Mouse (Mus musculus) mesoderm, embryonic 11.5 days (tissue): Measurements from ENCODE around the gene Clec18a.
"Not testable (repeated sequence)": the region's sequence is repeated elsewhere in the genome, so short reads cannot be mapped to it uniquely, and the experiment has no call there.

Experiments
- DNase-seq: peaks from one replicate; pipeline ENCODE4 v3.0.0-alpha.2; 2012; ENCODE audit warnings: low read depth, low spot score

Clec18a gene

DNA sequence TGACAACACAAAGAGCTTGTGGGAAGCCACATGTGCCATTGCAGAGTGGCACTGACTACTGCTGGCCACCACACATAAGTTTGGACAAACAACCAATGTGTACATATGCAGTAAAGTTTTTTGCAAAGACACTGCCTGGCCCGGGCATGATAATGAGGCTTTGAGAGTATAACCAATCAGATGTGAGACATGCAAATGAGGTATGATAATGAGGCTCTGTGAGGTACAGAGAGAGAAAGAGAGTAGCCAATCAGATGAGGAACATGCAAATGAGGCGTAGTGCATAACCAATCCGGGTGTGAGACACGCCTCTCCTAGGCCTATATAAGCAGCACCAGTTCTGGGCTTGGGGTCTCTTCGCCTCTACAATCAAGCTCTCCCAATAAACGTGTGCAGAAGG is at the start of gene Clec18a:
Clec18a (minus strand) TSS at position 101 of the 400 bp plus-strand sequence.
- DNase-seq, result not testable (repeated sequence)

DNA sequence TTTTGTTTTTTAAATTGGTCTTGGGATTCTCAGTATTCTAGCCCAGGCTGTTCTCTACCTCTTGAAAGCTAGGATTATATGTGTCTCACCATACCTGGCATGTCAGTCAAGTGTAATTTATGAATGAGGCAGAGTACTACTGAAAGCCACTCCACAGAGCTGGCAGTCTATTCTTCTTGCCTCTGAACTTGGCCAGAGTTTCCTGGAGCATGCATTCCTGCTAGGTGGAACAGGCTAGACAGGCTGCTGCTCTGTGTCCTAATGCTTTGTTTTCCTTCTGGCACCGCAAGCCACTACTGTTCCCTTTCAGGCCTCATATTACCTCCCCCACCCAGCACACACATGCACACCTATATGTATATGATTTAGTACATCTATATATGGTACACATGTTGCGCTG is 38.5 kb upstream of the Clec18a start:
- DNase-seq, result no peak

DNA sequence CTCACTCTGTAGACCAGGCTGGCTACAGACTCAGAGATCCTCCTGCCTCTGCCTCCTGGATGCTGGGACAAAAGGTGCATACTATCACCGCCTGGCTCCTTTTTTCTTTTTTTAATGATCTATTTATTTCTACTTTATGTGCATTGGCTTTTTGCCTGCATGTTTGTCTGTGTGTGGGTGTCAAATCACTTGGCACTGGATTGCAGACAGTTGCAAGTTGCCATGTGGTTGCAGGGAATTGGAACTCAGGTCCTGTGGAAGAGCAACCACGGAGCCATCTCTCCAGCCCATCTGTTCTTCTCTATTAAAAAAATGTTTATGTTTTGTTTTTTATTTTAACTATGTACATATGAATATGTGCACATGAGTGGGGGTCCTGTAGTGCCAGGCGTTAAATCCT is 27.3 kb upstream of the Clec18a start:
- no peak for DNase-seq

DNA sequence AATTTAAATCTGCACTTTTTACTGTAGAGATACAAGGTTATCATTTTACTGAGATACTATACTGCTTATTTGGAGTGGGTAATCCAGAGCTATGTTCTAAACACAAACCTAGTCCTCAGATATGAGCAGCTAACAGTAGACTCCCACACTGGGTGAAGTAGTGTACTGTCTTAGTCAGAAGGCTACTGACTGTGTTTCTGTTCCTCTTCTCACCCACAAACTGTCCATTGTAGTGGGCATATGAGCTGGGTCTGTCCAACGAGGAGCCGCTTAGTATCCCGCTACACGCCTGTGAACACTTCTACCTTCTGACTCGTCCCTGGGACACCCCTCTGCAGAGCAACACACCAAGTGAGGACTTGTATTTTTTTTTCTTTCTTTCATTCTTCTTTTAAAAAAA is 22.7 kb upstream of the Clec18a start:
- no peak for DNase-seq

DNA sequence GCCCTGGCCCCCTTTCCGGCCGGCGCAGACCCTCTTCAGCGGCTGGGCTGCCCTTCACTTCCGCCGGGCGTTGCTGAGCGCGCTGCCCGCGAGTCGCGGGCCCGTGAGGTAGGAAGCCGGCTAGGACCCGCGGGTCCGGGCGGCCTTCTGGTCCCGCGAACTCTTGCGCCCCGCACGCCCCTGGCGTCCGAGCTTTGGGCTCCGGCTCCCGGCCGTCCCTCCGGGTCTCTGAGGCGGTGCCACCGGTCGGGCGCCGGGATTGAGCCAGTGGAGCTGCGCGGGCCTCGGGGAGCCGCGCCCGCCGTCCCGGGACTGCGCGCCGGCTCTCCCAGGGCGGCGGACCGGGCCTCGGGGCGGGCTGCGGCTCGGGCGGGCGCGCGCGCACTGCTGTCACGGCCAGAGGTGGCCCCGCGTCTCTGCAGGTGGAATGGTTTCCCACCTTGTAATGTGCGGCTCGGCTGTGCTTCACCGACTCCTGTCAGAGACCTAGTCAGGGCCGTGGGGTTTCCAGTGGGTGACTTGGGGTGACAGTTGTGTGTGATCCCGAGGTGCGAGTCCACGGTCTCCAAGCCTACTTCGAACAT is 2.6 kb upstream of the Clec18a start:
- DNase-seq, result not testable (repeated sequence)

DNA sequence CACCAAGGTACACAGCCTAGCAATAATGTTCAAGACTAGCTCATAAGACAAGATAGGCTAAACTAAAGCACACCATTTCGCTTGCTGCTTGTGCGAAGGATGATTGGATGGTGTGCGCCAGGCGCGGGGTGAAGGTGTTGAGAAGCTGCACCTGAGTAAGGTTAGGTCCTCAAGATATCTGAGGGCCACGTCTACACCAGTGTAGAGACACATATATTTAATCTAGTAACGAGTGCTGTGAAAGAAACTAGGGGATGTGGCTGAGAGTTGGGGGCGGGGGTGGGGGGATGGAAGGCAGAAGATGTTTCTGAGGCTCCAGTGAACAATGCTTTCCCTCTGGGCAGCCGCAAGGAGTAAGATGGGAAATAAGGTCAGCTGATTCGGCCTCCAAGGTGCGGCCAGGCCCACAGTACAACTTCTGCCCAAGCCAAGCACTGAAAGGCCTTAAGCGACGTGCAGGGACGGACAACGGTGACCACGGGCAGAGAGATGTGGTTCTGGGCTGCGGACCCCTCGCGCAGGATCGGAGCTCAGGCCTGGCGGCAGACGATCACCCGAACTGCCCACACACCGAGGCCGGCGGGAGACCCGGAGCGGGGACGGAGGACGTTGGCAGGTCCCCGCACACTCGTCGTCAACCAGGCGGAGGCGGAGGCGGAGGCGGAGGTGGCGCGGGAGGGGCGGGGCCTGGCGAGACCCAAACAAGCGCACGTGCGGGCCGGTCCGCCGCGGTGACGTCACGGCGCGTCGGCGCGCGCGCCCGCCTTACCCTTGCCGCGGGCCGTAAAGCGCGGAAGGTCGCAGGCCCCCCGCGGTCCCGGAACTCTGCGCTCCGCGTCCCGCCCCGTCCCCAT is 1.9 kb upstream of the Clec18a start, which contains the start of gene Pdpr:
Pdpr (plus strand) TSS at position 766 of the 854 bp plus-strand sequence.
- peak; percentile 91 for DNase-seq

DNA sequence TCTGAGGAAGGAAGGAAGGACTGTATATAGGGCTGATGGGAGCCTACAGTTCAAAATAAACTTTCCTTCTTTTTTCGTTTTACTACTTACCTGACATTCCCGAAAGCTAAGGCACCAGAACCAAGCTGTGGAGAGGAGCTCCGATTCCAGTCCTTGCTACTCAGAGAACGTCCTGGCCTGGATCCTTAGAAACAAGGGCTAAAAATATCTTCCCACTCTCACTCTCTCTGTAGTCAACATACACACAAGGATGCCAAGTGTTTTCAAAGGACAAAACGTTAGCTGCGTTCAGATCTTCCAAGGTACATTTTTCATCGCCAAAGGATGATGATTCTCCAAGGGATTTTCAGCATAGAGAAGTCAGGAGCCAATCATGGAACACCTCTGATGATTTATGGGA is 520 bp downstream of the Clec18a start:
- DNase-seq, result no peak

DNA sequence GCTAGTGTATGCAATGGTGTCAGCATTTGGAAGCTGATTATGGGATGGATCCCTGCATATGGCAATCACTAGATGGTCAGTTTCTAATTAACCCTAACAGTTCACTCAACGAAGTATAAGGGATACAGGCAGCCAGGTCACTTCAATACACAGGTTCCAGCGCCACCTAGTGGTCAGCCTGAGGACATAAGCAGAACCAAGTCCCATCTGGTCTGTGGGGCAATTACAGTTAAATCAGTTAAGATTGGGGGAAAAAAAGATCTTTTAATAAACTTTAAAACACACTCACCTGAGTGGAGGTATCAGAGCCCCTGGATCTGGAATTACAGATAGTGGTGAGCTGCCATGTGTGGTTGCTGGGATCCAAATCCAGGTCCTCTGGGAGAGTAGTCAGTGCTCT is 2.1 kb downstream of the Clec18a start:
- DNase-seq, result peak; percentile 79

DNA sequence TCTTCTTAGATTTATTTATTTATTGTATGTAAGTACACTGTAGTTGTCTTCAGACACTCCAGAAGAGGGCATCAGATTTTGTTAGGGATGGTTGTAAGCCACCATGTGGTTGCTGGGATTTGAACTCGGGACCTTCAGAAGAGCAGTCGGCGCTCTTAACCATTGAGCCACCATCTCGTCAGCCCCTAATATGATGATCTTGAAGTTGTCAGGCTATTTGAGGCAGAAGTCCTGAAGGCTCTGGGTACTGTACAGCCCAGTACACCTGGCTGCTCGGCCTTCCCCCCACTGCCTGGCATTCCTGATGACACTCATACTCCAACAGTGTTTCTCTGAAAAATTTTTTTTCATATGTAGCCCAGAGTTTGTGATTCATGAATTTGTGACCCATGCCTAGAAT is 8.3 kb downstream of the Clec18a start:
- not testable (repeated sequence) for DNase-seq

DNA sequence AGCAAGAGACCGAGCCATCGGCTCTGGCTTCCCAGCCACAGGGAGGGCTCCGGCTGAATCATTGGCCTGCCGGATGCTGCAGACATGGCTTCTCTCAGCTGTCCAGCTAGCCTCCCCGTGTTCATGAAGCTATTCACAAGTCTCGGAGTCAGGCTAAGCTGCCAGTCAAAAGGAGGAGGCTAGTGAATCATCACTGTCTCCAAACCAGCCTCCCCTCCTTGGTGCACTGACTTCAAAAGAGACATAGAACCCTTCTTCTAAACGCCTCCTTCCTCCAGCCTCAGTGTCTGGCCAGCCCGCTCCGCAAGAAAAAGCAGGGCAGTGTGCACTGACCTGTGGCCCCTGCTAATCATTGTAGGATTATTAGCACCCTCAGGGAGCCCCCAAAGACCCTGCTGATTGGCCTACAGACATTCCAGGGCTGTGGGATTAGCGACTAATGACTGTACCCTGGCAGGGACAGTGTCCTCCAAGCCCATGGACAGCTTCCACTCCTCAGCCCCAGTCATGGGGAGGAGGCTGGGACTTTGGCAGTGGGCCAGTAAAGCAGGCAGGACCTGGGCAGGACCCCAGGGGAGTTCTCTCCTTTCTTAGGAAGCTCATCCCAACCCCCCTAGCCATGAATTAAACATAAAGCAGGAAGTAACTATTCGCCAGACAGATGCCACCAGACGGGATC is 10.5 kb downstream of the Clec18a start:
- DNase-seq, result no peak

DNA sequence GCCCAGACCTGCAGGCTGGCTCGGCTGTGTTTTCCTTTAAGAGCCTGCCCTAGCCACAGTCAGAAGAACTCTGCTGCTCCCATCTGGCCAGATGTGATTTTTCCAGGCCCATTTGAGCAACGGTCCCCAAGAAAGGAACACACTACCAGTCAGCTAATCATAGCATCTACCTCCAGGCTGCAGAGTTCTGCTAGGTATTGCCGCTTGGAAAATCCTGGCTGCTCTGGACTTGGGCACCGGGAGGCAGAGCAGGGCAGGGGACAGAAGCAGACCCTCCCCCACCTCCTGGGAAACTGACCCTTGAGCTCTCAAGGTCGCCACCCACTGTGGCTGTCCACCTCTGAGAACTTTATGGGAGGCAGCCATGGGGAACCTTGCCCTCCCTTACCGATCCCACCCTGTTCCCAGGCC is 12.4 kb downstream of the Clec18a start:
- DNase-seq, result no peak

DNA sequence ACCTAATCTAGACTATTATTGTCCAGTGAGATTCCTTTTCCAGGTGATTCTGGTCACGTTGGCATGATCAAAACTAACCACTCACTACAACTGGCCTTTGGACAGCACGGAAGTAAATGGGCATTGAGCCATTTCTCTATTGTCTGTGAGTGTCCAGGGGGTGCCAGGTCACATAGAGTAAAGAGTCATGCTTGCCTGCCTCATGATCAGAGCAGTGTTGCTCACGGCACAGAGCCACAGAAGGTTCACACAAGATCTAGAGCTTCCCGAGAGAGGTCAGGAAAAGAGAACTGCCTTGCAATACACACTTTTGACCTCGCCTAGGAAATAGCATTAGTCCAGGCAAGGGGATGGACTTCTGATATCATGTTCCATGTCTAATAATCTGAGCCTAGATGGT is 12.8 kb downstream of the Clec18a start:
- DNase-seq, result no peak

DNA sequence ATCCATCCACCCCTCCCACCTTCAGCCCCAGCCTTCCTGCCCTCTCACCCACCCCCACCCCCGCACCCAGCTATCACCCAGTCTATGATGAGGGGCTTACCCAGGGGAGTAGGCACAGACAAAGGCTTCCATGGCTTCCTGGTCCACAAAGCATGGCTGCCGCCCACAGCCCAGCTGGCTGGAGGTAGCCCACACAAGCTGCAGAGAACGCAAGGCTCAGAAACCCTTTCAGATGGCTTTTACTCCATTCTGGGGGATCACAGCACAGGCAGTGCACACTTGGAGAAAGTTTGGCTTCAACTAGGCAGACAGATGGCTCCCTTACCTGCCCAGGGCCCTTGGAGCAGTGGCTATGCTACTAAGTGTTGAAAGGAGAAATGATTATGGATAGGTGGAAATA is 16.3 kb downstream of the Clec18a start:
- DNase-seq, result no peak

DNA sequence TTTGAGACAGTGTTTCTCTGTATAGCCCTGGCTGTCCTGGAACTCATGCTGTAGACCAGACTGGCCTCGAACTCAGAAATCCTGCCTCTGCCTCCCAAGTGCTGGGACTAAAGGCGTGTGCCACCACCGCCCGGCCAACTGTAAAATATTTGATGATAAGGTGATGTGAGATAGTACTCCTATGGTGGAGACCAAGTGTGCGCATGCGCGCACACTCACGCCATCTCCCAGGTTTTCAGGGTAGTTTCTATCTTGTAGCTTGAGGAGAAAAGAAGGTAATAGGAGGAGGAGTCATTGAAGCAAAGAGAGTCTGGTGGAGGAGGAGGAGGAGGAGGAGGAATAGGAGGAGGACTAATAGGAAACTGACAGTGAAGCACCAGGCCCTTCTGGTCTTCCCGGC is 23.6 kb downstream of the Clec18a start:
- not testable (repeated sequence) for DNase-seq

DNA sequence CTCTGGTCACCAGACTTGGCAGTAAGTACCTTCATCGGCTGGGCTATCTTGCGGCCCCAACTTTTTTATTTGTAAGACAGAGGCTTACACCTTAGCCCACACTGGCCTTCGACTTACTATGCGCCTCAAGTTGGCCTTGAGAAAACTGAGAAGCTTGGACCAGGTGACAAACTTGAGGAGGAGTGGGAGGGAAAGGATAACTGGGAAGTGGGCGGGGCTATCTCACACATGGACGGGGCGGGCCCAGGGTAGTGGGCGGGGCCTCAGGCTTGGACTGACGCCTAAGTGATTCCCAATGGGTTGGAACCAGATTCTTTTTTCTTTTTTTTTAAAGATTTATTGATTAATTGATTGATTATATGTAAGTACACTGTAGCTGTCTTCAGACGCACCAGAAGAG is 24.8 kb downstream of the Clec18a start:
- no peak for DNase-seq

DNA sequence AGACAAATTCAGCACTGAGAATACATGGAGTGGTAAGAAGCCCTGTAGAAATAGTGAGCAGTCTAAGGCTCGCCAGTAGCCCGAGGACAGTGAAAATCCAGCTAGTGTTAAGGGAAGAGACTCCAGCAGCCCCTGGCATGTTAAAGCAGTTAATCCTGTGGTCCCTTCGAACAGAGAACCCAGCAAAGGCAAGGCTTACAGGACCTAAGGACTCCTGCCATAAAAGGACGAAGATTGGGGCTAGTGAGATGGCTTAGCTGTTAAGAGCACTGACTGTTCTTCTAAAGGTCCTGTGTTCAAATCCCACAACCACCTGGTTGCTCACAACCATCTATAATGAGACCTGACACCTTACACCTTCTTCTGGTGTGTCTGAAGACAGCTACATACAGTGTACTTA is 25.9 kb downstream of the Clec18a start:
- no peak for DNase-seq

DNA sequence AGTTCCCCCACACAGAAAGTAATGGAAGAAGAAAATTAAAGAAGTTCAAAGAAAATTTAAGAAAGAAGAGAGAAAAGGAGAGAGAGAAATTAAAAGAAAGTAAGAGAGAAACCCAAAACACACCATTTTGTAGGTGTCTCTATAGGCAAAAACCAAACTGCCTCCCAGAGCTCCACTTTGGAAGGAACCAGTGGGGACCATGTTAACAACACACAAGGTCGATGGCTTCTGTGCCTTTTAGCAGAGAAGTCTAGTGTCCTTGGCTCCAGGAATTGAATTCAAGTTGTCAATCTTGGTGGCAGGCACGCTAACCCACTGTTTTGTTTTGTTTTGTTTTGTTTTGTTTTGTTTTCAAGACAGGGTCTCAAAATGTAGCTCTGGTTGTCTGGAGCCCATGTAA is 29.3 kb downstream of the Clec18a start:
- no peak for DNase-seq

DNA sequence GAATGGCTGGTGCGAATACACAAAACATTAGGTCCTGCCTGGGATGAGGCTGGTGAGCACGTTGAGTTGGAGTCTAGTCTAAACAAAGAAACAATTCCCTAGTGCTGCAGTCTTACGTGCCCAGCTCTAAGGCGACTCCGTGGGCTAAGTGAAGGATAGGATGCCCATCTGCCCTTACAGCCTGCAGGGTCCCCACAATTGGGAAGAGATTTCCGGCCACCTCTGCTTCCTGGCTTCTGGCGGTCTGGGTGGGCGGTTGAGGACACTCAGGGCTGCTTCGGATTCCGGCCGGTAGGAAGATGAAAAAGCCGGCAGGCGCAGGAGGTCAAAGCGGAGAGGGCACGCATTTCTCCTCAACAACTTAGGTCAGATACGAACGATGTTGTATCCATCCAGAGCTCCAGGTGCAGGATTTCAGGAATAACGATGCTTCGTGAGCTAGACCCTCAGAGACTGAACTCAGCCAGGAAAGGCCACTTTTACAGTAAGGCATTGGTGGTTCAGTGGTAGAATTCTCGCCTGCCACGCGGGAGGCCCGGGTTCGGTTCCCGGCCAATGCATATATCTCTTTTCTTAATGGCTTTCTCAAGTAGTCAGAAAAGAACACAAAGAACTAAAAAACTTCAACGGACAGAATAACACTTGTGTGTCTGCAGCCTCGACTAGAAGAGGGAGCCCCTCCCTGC is 30.0 kb downstream of the Clec18a start:
- DNase-seq, result peak; percentile 90

DNA sequence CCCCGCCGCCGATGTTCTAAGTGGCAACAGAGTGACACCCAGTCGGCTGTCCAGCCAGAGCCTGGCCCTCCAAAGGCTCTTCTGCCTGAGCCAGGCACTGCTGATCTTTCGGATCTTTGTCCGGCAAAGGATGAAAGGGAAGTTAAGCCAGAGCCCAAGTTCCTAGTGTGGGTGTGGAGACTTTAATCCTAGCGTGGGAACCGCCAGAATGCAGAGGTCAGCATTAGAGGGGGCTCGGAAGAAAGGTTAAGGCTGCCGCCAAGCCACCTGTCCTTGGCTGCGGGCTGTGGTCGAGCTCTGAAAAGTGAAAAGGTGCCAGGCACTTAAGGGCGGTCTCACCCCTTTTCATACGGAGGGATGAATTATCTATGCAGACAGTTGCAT is 30.5 kb downstream of the Clec18a start:
- no peak for DNase-seq

DNA sequence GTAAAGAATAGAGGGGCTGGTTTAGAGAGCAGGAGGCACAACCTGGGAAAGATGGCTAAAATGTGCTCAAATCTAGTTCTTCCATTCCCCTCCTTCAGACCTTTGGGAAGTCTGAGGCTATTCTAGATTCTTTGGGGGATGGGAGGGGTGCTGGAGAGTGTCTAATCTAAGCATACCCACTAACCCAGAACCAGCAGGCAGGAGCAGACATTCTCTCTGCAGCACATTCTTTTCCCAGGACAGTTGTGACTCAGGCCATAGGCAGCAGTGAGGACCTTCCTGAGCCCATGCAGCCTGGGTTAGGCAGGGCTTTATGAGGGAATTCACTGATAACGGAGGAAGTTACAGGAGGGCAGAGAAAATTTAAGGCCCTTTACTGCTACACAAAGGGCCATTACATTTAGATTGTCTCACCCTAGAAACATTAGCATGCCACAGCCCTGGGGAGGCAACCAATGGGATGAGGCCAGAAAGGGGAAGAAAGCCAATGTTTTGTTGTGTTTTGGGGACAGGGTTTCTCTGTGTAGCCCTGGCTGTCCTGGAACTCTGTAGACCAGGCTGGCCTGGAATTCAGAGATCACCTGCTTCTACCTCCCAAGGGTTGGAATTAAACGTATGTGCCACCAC is 33.2 kb downstream of the Clec18a start:
- DNase-seq, result no peak

DNA sequence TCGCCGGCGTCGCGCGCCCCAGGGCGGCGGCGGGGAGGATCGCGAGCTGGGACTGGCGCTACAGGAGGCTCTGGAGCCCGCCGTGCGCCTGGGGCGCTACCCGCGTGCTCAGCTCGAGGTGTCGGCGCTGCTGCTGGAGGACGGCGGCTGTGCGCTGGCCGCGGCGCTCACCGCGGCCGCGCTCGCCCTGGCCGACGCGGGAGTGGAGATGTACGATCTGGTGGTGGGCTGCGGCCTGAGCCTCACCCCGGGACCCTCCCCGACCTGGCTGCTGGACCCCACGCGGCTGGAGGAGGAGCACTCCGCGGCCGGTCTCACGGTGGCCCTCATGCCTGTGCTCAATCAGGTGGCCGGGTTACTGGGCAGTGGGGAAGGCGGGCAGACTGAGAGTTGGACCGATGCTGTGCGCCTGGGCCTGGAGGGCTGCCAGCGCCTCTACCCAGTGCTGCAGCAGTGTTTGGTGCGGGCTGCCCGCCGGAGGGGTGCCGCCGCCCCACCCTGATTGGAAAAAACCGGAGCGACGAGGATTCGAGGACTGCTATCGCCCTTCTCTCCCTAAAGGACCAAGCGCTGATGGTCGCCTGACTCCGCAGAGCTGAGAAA is 35.4 kb downstream of the Clec18a start:
- peak; percentile 34 for DNase-seq
